Mouse (Mus musculus) lung, embryonic 16.5 days (tissue): Measurements from ENCODE around the gene Ogg1. TPM values are rescaled to one million over a fixed set of nuclear protein-coding genes. Genes with fewer than 3 reads are reported as not detected.

ENCODE experiments used
- ATAC-seq: fragments of 200-750 bp; cut with Nextera tagmentation; 2 replicates; pipeline ENCODE4 v1.8.0; 2017; ENCODE audit warnings: low read depth, mild to moderate bottlenecking, moderate library complexity
- H3K27ac ChIP-seq: fragments of 300-500 bp; sonication (generic); 2 replicates; pipeline ENCODE4 v1.5.1; 2014; ENCODE audit warnings: mild to moderate bottlenecking, control low read depth, low read length
- H3K27me3 ChIP-seq: fragments of 300-500 bp; sonication (generic); 2 replicates; pipeline ENCODE4 v1.6.1; 2014; ENCODE audit warnings: low read depth, low read length, mixed read lengths; ENCODE audit not compliant: control insufficient read depth, insufficient read depth
- H3K36me3 ChIP-seq: fragments of 300-500 bp; sonication (generic); 2 replicates; pipeline ENCODE4 v1.6.1; 2014; ENCODE audit warnings: low read length; ENCODE audit not compliant: control insufficient read depth, insufficient read depth
- H3K4me1 ChIP-seq: fragments of 300-500 bp; sonication (generic); replicated peaks from 2 replicates; pipeline ENCODE4 v1.6.1; 2014; ENCODE audit warnings: low read length, mixed read lengths; ENCODE audit not compliant: control insufficient read depth, insufficient read depth
- H3K4me2 ChIP-seq: fragments of 300-500 bp; sonication (generic); 2 replicates; pipeline ENCODE4 v1.6.1; 2014; ENCODE audit warnings: low read depth, low read length, control low read depth
- H3K4me3 ChIP-seq: fragments of 300-500 bp; sonication (generic); 2 replicates; pipeline ENCODE4 v1.5.1; 2014; ENCODE audit warnings: mild to moderate bottlenecking, low read length, control low read depth
- H3K9ac ChIP-seq: fragments of 300-500 bp; sonication (generic); 2 replicates; pipeline ENCODE4 v1.6.1; 2014; ENCODE audit warnings: low read length, control low read depth
- H3K9me3 ChIP-seq: fragments of 300-500 bp; sonication (generic); 2 replicates; pipeline ENCODE4 v1.6.1; 2016; ENCODE audit warnings: low read length; ENCODE audit not compliant: control insufficient read depth
- WGBS: fragments of 180-500 bp; shearing (Covaris S2); extraction: QIAGEN DNeasy Blood & Tissue Kit; methylation state at CpG from one replicate; pipeline ENCODE4 v1.1.7; 2014; 5-methylcytosine and 5-hydroxymethylcytosine counted together
- polyA plus RNA-seq: library from polyadenylated mRNA; unstranded; fragments of >200 nt; fragmentation: Nextera tagmentation; extraction: Ambion mirVana; gene quantifications from 2 replicates; pipeline ENCODE4 v1.2.1, GENCODE M21; 2015

The Ogg1 gene
- polyA plus RNA-seq, 1 experiment from 2014 or later = 17.6 TPM

DNA sequence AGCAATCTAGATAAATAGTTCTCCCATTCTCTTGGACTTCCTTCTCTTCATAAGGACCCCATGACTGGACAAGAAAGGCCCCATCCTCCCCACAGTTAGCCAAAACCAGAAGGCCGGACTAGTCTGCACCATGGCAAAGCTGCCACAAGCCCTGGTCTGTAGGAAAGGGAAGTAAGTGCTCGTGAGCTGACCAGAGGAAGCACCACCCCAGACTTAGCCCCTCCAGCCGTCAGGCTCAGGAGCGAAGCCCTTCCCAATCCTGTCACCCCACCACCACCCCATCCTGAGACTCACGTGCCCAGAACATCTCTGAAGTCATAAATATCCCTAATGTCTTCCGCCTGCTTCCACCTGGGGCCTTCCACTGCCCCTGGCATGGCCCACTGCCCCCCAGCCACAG is 14.8 kb downstream of the Ogg1 start:
- peak overlapping the region; percentile 32; the same call in 1 of the 2 replicates for H3K27ac ChIP-seq
- peaks cover 33% of the 10 kb centered on the region for H3K4me1 ChIP-seq
- no peak overlapping the region for H3K4me3 ChIP-seq
- WGBS = 79% methylated on average over 6 of the region's 6 CpGs
- H3K9ac ChIP-seq = peak overlapping the region; percentile 46
- ATAC-seq = no peak
- H3K4me2 ChIP-seq = peak overlapping the region; percentile 85; the same call in 1 of the 2 replicates
- H3K27me3 ChIP-seq = no peaks in the 10 kb centered on the region
- H3K36me3 ChIP-seq = peaks cover 8% of the 10 kb centered on the region; the same call in 1 of the 2 replicates
- no peaks in the 10 kb centered on the region for H3K9me3 ChIP-seq

DNA sequence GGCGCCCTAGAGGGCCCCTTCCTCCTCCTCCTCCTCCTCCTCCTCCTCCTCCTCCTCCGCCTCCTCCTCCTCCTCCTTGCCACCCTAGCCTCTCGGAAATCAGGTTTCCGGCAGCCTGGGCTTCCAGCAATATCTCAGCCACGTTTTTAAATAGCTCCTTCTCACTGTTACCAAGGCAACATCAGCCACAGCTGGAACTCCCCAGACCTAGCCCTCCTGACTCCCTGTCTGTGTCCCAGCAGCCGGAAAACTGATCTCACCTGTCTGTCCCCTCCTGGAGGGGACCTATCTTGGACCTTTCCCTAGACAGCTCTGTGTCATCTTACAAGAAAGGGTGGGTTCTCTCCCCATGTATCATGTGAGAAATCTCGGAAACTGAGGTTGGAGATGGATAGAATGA is 15.5 kb downstream of the Ogg1 start:
- Histone ChIP-seq H3K27me3 (no peaks in the 10 kb centered on the region), H3K4me1 (peaks cover 29% of the 10 kb centered on the region), H3K27ac (no peak overlapping the region), H3K9me3 (no peaks in the 10 kb centered on the region), H3K36me3 (peaks cover 8% of the 10 kb centered on the region; the same call in 1 of the 2 replicates), H3K9ac (no peak overlapping the region), H3K4me2 (peak overlapping the region; percentile 85), H3K4me3 (peak overlapping the region; percentile 83; the same call in 1 of the 2 replicates)
- no peak for ATAC-seq
- WGBS = 17% methylated on average over 4 of the region's 7 CpGs

DNA sequence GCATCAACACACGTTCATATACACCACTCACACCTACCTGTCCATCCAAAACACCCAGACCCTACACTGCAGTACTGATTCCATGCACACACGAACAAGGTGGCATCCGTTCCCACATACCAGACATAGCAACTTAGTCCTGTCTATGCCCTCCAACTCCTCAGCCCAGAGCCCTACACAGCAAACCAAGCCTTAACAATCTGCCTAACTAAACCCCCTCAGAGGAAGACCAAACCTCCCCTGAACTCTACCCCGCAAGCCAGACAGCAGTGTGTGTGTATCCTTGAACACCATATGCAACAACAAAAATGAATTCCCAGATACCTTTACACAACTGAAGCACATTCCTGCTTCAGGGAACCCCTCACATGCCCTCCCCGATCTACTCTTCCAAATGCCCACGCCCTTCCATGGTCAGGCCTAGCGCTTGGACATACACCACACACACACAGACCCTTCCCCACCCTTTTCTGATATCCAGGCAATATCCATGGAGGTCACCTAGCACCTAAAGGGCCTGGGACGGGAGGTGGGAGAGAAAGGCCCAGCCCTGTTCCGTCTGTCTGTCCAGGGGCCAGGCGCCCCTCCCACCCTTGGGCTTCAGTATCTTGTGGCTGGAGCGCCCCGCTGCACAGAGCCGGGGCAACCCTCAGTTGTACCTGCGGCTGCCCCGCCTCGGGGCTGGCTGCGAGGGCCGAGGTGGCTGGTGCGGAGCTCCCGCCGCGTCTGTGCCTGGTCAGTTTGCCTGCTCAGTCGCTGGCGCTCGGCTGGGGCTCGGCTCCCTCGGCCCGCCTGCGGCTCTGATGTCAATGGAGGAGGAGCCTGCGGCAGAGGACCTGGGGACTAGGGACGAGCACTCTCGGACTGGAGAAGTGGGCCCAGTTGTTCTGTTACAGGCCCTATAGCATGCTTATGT is 16.7 kb downstream of the Ogg1 start, which contains the start of gene Camk1:
TSS of gene Camk1 (minus strand) at position 808 of the 916 bp plus-strand sequence.
- Histone ChIP-seq H3K4me2 (peak within 1 kb of the TSS; percentile 85), H3K27ac (peak within 1 kb of the TSS; percentile 66), H3K27me3 (no peaks in the 10 kb centered on the region), H3K4me3 (peak within 1 kb of the TSS; percentile 83), H3K36me3 (peaks cover 2% of the 10 kb centered on the region; the same call in 1 of the 2 replicates), H3K4me1 (peaks cover 27% of the 10 kb centered on the region), H3K9me3 (no peaks in the 10 kb centered on the region), H3K9ac (peak within 1 kb of the TSS; percentile 97)
- 9% methylated on average over 32 of the region's 32 CpGs for WGBS
- peak; percentile 94 for ATAC-seq

- no peak overlapping the region for H3K4me3 ChIP-seq
These were observed 17.5 kb downstream of the Ogg1 start for GRCm38 (mm10) chr6:113344321-113344720.

GRCm38 (mm10) chr6:113346897-113347296 is 20.1 kb downstream of the Ogg1 start:
- H3K4me3 ChIP-seq = no peak overlapping the region

More at GRCm38 (mm10) chr6:113344321-113344720, 17.5 kb downstream of the Ogg1 start:
- Histone ChIP-seq H3K27ac (peak overlapping the region; percentile 66), H3K9ac (peak overlapping the region; percentile 97), H3K4me1 (peaks cover 27% of the 10 kb centered on the region), H3K27me3 (no peaks in the 10 kb centered on the region), H3K36me3 (no peaks in the 10 kb centered on the region; the same call in 1 of the 2 replicates), H3K9me3 (no peaks in the 10 kb centered on the region), H3K4me2 (peak overlapping the region; percentile 85)
- whole genome bisulfite sequencing = 12% methylated on average over 2 of the region's 2 CpGs
- peak; percentile 76 for ATAC-seq

GRCm38 (mm10) chr6:113350538-113350937 is 23.8 kb downstream of the Ogg1 start:
- H3K27ac ChIP-seq = no peak overlapping the region
- H3K36me3 ChIP-seq = no peaks in the 10 kb centered on the region
- no peak for ATAC-seq
- no peak overlapping the region for H3K4me2 ChIP-seq
- H3K9ac ChIP-seq = no peak overlapping the region
- no peaks in the 10 kb centered on the region for H3K27me3 ChIP-seq
- H3K4me1 ChIP-seq = no peaks in the 10 kb centered on the region
- H3K4me3 ChIP-seq = no peak overlapping the region
- no peaks in the 10 kb centered on the region for H3K9me3 ChIP-seq

More at GRCm38 (mm10) chr6:113346897-113347296, 20.1 kb downstream of the Ogg1 start:
- no peak overlapping the region for H3K9ac ChIP-seq
- 65% methylated on average over 4 of the region's 4 CpGs for WGBS
- no peak for ATAC-seq
- no peaks in the 10 kb centered on the region for H3K9me3 ChIP-seq
- H3K36me3 ChIP-seq = no peaks in the 10 kb centered on the region
- H3K4me1 ChIP-seq = peaks cover 24% of the 10 kb centered on the region
- H3K27ac ChIP-seq = no peak overlapping the region
- H3K27me3 ChIP-seq = no peaks in the 10 kb centered on the region
- H3K4me2 ChIP-seq = no peak overlapping the region

GRCm38 (mm10) chr6:113351161-113351560 is 24.4 kb downstream of the Ogg1 start:
- Histone ChIP-seq H3K4me1 (no peaks in the 10 kb centered on the region), H3K4me3 (no peak overlapping the region), H3K27me3 (no peaks in the 10 kb centered on the region), H3K9me3 (no peaks in the 10 kb centered on the region), H3K4me2 (no peak overlapping the region), H3K9ac (no peak overlapping the region), H3K36me3 (no peaks in the 10 kb centered on the region), H3K27ac (no peak overlapping the region)
- WGBS = 68% methylated on average over 1 of the region's 1 CpGs
- no peak for ATAC-seq

GRCm38 (mm10) chr6:113351653-113352052 is 24.9 kb downstream of the Ogg1 start:
- no peak overlapping the region for H3K27ac ChIP-seq
- H3K9me3 ChIP-seq = no peaks in the 10 kb centered on the region
- no peaks in the 10 kb centered on the region for H3K4me1 ChIP-seq
- 46% methylated on average over 10 of the region's 10 CpGs for WGBS
- no peaks in the 10 kb centered on the region for H3K36me3 ChIP-seq
- H3K9ac ChIP-seq = no peak overlapping the region
- H3K27me3 ChIP-seq = no peaks in the 10 kb centered on the region
- no peak overlapping the region for H3K4me2 ChIP-seq
- no peak overlapping the region for H3K4me3 ChIP-seq
- ATAC-seq = no peak

DNA sequence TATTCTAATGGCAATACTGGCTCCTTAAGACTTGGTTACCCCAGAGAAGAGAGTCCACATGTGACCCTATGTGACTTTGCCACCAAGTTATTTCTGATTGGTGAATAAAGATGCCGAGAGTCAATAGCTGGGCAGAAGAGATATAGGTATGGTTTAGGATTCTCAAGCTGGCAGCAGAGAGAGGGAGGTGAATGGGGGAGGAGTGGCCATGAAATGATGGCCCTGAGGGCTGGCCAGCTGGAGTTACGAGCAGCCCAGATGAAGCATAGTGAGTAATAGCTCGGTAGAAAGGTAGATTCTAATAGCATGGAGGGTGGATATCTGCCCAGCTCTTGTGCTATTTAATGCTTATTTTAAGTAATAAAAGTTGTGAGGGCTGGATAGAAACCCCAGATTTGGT is 26.0 kb downstream of the Ogg1 start:
- Histone ChIP-seq H3K36me3 (no peaks in the 10 kb centered on the region), H3K27ac (no peak overlapping the region), H3K4me1 (no peaks in the 10 kb centered on the region), H3K9me3 (no peaks in the 10 kb centered on the region), H3K4me3 (no peak overlapping the region), H3K4me2 (no peak overlapping the region), H3K9ac (no peak overlapping the region), H3K27me3 (no peaks in the 10 kb centered on the region)
- 63% methylated on average over 3 of the region's 3 CpGs for WGBS
- ATAC-seq = no peak
